Mouse (Mus musculus): ENCODE results near the gene Gm5105.

Gm5105 gene

DNA sequence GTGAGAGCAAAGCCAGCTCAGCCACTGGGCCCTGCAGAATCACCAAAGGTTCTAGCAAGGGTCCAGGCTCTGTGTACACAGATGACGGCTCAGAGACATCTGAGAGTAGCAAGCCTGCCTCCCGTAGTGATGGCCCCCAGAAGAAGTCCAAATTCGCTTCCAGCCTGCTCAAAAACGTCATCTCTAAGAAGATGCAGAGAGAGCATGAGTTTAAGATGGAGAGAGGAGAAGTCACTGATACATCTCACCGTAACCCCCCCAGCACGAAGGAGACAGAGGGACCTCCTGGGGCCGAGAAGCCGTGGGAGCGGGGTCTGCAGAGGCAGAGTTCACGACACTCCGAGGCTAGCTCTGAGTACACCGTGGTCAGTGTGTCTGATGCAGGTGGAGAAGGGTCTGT is at the start of gene Gm5105:
Gm5105 (minus strand) TSS at position 101 of the 400 bp plus-strand sequence.
- DNase-seq (ENCODE audit: low read depth, low spot score): no peak

DNA sequence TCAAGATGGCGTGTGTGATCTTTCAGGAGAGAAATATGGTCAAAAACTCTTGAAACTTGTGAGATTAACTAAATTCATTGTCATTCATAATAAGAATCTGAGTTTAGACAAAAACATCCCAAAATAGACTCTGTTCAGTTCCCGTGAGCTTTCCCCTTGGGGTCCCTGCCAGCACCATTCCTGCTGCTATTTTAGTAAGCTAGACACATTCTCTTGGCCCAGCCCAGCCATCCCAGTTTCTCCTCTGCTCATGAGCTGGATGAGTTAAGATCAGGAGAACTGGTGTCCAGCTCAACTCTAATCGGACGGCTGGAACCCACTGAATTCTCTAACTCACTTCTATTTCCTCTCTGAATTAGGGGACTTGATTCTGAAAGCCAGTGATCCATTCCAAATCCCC is 49.7 kb upstream of the Gm5105 start:
- no peak for DNase-seq (ENCODE audit: low read depth, low spot score)

GRCm38 (mm10) chr3:138114106-138114505 is 46.9 kb upstream of the Gm5105 start:
- no peak for DNase-seq (ENCODE audit: low read depth, low spot score)

GRCm38 (mm10) chr3:138110910-138111782 is 44.0 kb upstream of the Gm5105 start:
- DNase-seq (ENCODE audit: low read depth, low spot score): no peak

DNA sequence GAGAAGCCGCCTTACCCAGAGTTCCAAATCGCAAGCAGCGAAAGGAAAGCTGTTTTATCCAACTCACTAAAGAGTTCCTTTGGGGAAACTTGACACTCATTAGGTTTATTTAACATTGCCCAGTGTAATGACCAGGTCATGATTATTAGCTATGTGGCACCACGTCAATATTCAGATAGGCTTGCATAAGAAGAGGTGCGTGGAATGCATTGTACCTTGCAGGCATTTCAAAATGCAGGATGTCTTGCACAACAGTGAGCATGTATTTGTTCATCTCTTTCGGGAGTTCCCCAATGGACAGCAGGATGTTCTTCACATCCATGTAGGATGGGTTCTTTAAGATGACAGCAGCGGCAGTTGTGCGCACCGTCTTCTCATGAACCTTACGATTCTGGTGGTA is 39.7 kb upstream of the Gm5105 start:
- DNase-seq (ENCODE audit: low read depth, low spot score): no peak

DNA sequence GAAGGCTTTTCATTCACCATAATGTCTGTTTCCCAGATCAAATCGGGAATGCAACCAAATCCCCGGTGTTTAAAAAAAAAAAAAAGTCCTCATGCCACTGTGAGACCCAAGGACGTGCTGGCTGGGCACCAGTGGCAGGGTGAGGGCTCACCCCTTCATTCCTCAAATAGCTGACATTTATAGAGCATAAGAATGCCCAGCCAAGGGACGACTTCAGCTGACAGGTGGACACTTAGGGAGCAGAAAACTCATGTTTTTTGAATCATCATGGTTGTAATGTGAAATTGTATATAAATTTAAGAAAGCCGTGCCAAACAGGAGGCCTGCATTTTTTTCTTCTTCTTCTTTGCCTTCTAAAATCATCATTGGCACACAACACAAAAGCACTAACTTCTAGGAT is 37.9 kb upstream of the Gm5105 start:
- DNase-seq (ENCODE audit: low read depth, low spot score): no peak

DNA sequence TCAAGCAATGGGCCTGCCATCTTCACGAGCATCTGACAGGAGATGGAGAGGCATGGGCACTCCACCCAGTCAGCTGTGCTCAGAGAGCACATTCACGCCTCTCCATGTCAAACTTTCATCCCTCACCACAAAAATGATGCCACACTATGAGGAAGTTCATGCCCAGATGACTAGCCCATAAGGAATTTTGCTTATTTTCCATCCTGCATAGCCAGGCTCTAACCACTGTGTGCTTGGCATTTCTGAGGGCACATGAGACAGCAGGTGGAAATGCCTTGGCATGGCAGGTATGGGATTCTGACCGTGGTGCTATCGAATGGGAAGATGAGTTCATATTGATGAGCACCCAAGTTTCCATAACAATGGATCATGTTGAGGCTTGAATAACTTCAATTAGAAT is 36.5 kb upstream of the Gm5105 start:
- DNase-seq (ENCODE audit: low read depth, low spot score): no peak

- DNase-seq (ENCODE audit: low read depth, low spot score): no peak
These were observed 34.7 kb upstream of the Gm5105 start for GRCm38 (mm10) chr3:138101936-138102335.

DNA sequence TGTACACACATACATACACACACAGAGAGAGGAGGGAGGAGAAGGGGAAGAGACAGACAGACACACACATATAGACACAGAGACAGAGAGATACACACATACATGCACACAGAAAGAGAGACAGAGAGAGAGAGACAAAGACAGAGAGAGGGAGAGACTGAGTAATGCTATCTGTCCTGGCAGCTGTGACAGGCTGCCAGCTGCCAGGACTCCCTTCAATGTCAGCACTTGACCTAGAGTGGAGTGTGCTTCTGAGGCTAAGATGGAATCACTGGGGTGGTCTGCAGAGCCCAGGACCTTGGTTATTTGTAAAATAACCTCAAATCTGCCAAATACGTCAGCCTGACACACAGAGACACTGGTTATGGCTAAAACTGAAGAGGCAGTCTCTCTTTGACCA is 30.5 kb upstream of the Gm5105 start:
- no peak for DNase-seq (ENCODE audit: low read depth, low spot score)

DNA sequence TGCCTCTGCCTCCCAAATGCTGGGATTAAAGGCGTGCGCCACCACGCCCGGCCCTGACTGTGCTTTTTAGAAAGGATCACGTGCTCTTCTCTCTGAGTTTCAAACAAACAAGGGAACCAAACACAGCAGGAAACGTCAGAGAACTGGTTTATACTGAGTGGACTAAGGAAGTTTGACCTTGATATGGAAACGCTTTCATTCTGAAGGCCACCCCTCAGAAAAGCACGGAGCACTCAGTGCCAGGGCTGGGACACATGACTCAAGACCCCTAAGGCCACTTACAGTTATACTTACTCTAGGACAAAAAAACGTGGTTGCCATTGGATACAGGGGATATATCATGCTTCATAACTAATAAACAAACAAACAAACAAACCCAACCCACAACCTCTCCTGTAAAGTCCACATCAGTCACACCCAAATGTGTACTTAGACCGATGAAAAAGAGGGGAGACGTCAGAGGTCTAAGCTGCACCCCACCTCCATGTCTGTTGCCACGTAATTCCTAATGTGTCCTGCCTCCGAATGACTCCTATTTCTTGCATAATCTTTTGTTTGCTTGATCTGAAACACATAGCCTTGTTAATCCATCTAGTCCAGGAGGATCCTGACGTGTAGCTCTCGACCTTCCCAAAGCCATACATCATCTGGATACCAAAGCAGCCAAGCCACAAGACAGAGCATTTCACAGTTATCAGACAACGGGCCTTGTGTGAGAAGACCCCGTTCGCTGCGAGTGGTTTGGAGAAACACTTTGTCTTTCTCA is 29.3 kb upstream of the Gm5105 start:
- no peak for DNase-seq (ENCODE audit: low read depth, low spot score)

GRCm38 (mm10) chr3:138095718-138096117 is 28.5 kb upstream of the Gm5105 start:
- no peak for DNase-seq (ENCODE audit: low read depth, low spot score)

GRCm38 (mm10) chr3:138095301-138095700 is 28.1 kb upstream of the Gm5105 start:
- no peak for DNase-seq (ENCODE audit: low read depth, low spot score)

GRCm38 (mm10) chr3:138083896-138084295 is 16.7 kb upstream of the Gm5105 start:
- DNase-seq (ENCODE audit: low read depth, low spot score): no peak

- no peak for DNase-seq (ENCODE audit: low read depth, low spot score)
These were observed 16.0 kb upstream of the Gm5105 start for GRCm38 (mm10) chr3:138083073-138083637.

- DNase-seq (ENCODE audit: low read depth, low spot score): no peak
These were observed 11.5 kb upstream of the Gm5105 start for GRCm38 (mm10) chr3:138078701-138079100.

- no peak for DNase-seq (ENCODE audit: low read depth, low spot score)
These were observed 10.5 kb upstream of the Gm5105 start for GRCm38 (mm10) chr3:138077476-138078340.

DNA sequence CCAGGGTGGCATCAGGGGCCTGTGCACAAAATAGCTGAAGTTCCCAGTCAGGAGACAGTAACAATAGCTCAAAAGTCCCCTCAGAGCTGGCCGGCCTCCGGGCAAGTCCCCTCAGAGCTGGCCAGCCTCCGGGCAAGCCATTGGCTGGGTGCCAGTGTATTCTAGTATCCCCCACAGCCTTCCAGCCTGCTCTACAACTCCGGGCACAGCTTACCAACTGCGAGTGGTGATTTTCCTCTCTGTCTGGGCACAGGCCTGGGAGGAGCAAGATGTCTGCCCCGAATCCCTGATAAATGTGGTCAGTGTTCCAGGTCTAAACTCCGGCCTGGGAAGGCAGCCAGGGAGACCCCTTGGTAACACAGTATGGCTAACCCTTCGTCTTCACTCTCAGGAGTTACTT is 8.0 kb upstream of the Gm5105 start:
- DNase-seq (ENCODE audit: low read depth, low spot score): no peak

DNA sequence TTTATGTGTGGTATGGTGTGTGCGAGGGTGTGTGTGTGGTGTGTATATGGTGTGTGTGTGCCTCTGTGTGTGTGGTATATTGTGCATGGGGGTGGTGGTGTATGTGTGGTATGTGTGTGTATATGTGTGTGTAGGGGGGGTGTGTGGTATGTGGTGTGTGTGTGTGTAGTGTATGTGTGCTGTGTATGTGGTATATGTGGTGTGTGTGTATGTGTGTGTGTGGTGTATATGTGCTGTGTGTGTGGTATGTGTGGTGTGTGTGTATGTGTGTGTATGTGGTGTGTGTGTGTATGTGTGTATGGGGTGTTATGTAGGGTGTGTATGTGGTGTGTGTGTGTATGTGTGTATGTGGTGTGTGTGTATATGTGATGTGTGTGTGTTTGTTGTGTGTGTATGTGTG is 7.0 kb upstream of the Gm5105 start:
- no peak for DNase-seq (ENCODE audit: low read depth, low spot score)

GRCm38 (mm10) chr3:138071476-138072073 is 4.4 kb upstream of the Gm5105 start:
- DNase-seq (ENCODE audit: low read depth, low spot score): no peak

GRCm38 (mm10) chr3:138071004-138071403 is 3.8 kb upstream of the Gm5105 start:
- DNase-seq (ENCODE audit: low read depth, low spot score): no peak
